Mouse (Mus musculus) liver, embryonic 14.5 days (tissue): Measurements from ENCODE around the gene Hccs. TPM values are rescaled to one million over a fixed set of nuclear protein-coding genes. Genes with fewer than 3 reads are reported as not detected.

Experiments used
- ATAC-seq: fragments of 200-750 bp; cut with Nextera tagmentation; 2 replicates; pipeline ENCODE4 v1.8.0; 2017; ENCODE audit warnings: moderate number of reproducible peaks, mild to moderate bottlenecking, moderate library complexity; ENCODE audit not compliant: insufficient read depth
- DNase-seq, 3 experiments: peaks; one replicate each; pipeline ENCODE4 v3.0.0-alpha.2; 2012 to 2013; ENCODE audit warnings: low read depth in 3 of 3, low spot score in 3 of 3
- H3K27ac ChIP-seq: fragments of 300-500 bp; sonication (generic); 2 replicates; pipeline ENCODE4 v1.5.1; 2014; ENCODE audit warnings: moderate library complexity, mild to moderate bottlenecking, control low read depth, inconsistent platforms
- H3K27me3 ChIP-seq: fragments of 300-500 bp; sonication (generic); 2 replicates; pipeline ENCODE4 v1.6.1; 2014; ENCODE audit warnings: mild to moderate bottlenecking, low read length, moderate library complexity; ENCODE audit not compliant: control insufficient read depth, insufficient read depth
- H3K36me3 ChIP-seq: fragments of 300-500 bp; sonication (generic); replicated peaks from 2 replicates; pipeline ENCODE4 v1.6.1; 2014; ENCODE audit warnings: low read depth; ENCODE audit not compliant: control insufficient read depth, insufficient read depth
- H3K4me1 ChIP-seq, 2 experiments: fragments of 200-500 bp in 1 of 2; fragments of 300-500 bp in 1 of 2; sonication (generic) in 1 of 2; replicated peaks; 2 replicates each; pipeline ENCODE4 v1.6.1; 2012 to 2014; ENCODE audit warnings: antibody characterized with exemption in 1 of 2, inconsistent platforms in 1 of 2, low read length in 1 of 2; ENCODE audit not compliant: control insufficient read depth in 2 of 2, insufficient read depth in 2 of 2
- H3K4me2 ChIP-seq: fragments of 300-500 bp; sonication (generic); 2 replicates; pipeline ENCODE4 v1.6.1; 2014; ENCODE audit warnings: low read depth, mild to moderate bottlenecking, control low read depth, moderate library complexity
- H3K4me3 ChIP-seq, 2 experiments: fragments of 200-500 bp in 1 of 2; fragments of 300-500 bp in 1 of 2; sonication (generic) in 1 of 2; 2 replicates each; pipeline ENCODE4 v1.5.1; 2012 to 2014; ENCODE audit warnings: low read depth in 2 of 2, low read length in 2 of 2, mild to moderate bottlenecking in 2 of 2, control low read depth in 1 of 2, inconsistent platforms in 1 of 2, moderate library complexity in 1 of 2; ENCODE audit not compliant: insufficient read depth in 1 of 2
- H3K9ac ChIP-seq: fragments of 300-500 bp; sonication (generic); replicated peaks from 2 replicates; pipeline ENCODE4 v1.6.1; 2014; ENCODE audit warnings: mild to moderate bottlenecking, control low read depth, moderate library complexity
- H3K9me3 ChIP-seq: fragments of 300-500 bp; sonication (generic); 2 replicates; pipeline ENCODE4 v1.6.1; 2016; ENCODE audit warnings: low read length, mixed read lengths; ENCODE audit not compliant: control insufficient read depth
- CTCF ChIP-seq: IDR thresholded peaks from 2 replicates; pipeline ENCODE4 v1.5.1; 2016; ENCODE audit warnings: antibody characterized with exemption, low read depth, control low read depth
- EP300 ChIP-seq: IDR thresholded peaks from 2 replicates; pipeline ENCODE4 v1.6.1; 2016; ENCODE audit warnings: antibody characterized with exemption, low read depth
- whole genome bisulfite sequencing: fragments of 180-500 bp; shearing (Covaris S2); extraction: QIAGEN DNeasy Blood & Tissue Kit; methylation state at CpG from one replicate; pipeline ENCODE4 v1.1.7; 2014; ENCODE audit not compliant: insufficient replicate concordance; 5-methylcytosine and 5-hydroxymethylcytosine counted together
- polyA plus RNA-seq, 2 experiments: library from polyadenylated mRNA; depleted of rRNA in 1 of 2; stranded (reverse) in 1 of 2; unstranded in 1 of 2; fragments of >200 nt; fragmentation: Nextera tagmentation in 1 of 2; extraction: Ambion mirVana in 1 of 2; gene quantifications; 2 replicates each; pipeline versions ENCODE4 v1.2.1 to v1.2.3; 2012 to 2014

The Hccs gene
- 4.0 and 5.8 TPM in 2 replicates for polyA plus RNA-seq (2012; rRNA removed)
- polyA plus RNA-seq (2014; fragmentation: Nextera tagmentation; extraction: Ambion mirVana), result 11.0 and 11.7 TPM in 2 replicates

DNA sequence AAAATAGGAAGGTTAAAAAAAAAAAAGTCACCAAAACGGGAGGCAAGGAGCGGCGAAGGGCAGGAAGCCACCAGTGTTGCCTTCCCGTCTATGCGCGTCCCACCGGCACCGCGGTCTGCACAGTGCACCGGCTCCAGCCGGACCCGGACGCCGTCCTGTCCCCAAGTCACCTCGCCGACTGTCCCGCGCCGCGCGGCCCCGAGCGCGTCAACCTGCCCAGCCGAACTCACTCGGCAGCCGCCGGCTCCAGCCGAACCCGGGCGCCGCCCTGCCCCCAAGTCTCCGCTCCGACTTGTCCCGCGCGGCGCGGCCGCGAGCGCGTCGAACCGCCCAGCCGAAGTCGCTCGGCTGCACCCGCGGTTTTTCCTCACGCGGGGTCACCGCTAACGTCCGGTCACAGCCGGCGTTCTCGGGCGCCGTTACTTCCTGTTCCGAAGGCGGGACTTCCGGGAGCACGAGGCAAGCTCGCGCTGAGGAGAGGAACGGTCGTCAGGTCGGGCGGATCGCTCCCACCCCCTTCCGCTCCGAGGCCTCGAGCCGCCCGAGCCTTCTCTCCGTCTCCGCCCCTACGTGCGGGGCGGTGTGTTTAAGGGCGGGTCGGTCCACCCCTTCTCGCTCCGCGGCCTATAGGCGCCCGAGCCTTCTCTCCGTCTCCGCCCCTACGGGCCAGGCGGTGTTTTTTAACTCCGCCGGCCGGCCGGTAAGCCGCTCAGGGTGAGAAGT lies at the start of gene Hccs:
TSS of gene Hccs (minus strand) at position 428 of the 723 bp plus-strand sequence.
- peaks cover 0 to 1% of the 10 kb centered on the region in 2 experiments; a peak in 2 of 4 replicates for H3K4me1 ChIP-seq
- H3K27me3 ChIP-seq, result no peaks in the 10 kb centered on the region
- H3K9ac ChIP-seq, result peak within 1 kb of the TSS; percentile 70
- H3K9me3 ChIP-seq, result no peaks in the 10 kb centered on the region
- H3K27ac ChIP-seq, result peak within 1 kb of the TSS; percentile 68
- TF ChIP-seq EP300 (no peak), CTCF (no peak)
- ATAC-seq, result peak; percentile 100
- H3K36me3 ChIP-seq, result peaks cover 2% of the 10 kb centered on the region; the same call in 1 of the 2 replicates
- peak; percentile 80 to 87 (median 83) for DNase-seq
- WGBS, result 24% methylated on average over 73 of the region's 97 CpGs
- peak within 1 kb of the TSS; percentile 64 for H3K4me2 ChIP-seq
- peak within 1 kb of the TSS; percentile 71 to 80 for H3K4me3 ChIP-seq

- WGBS, result 58% methylated on average over 4 of the region's 4 CpGs
- Histone ChIP-seq H3K4me2 (no peak overlapping the region), H3K4me3 (no peak overlapping the region), H3K9me3 (no peaks in the 10 kb centered on the region), H3K27ac (no peak overlapping the region), H3K27me3 (no peaks in the 10 kb centered on the region), H3K9ac (no peak overlapping the region), H3K4me1 (no peaks in the 10 kb centered on the region), H3K36me3 (no peaks in the 10 kb centered on the region)
- ATAC-seq, result no peak
- no peak for DNase-seq
- TF ChIP-seq CTCF, result no peak
- no peak for TF ChIP-seq EP300
Observed at GRCm38 (mm10) chrX:169357146-169357772, 37.1 kb upstream of the Hccs start.

DNA sequence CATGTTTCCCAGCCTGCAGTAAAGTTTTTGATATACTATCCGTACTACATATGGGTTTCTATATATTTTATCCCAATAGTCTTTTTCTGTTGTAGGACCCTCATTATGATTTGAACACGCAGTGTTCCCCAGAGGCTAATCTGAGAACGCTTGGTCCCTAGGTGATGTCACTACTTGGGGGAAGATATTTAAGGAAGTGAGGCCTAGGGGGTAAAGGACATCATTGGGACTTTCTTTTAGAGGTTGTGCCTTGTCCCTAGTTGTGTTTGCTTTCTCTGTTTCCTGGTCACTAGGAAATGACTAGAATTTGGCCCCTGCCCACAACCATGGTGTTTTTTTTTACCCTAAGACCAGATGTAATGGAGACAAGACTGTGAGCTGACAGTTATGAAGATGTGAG lies 18.0 kb upstream of the Hccs start:
- H3K27ac ChIP-seq, result no peak overlapping the region
- H3K9ac ChIP-seq, result no peak overlapping the region
- H3K27me3 ChIP-seq, result no peaks in the 10 kb centered on the region
- no peak overlapping the region for H3K4me2 ChIP-seq
- H3K4me3 ChIP-seq, result no peak overlapping the region
- no peaks in the 10 kb centered on the region for H3K36me3 ChIP-seq
- H3K9me3 ChIP-seq, result no peaks in the 10 kb centered on the region
- DNase-seq (no peak), ATAC-seq (no peak)
- TF ChIP-seq EP300 (no peak), CTCF (no peak)
- 51% methylated on average over 3 of the region's 3 CpGs for WGBS
- no peaks in the 10 kb centered on the region for H3K4me1 ChIP-seq

GRCm38 (mm10) chrX:169337559-169337958 lies 17.4 kb upstream of the Hccs start:
- Histone ChIP-seq H3K4me1 (no peaks in the 10 kb centered on the region), H3K9ac (no peak overlapping the region), H3K4me3 (no peak overlapping the region), H3K27ac (no peak overlapping the region), H3K9me3 (no peaks in the 10 kb centered on the region), H3K36me3 (no peaks in the 10 kb centered on the region), H3K27me3 (no peaks in the 10 kb centered on the region), H3K4me2 (no peak overlapping the region)
- ATAC-seq (no peak), DNase-seq (no peak)
- no peak for TF ChIP-seq CTCF
- TF ChIP-seq EP300, result no peak

DNA sequence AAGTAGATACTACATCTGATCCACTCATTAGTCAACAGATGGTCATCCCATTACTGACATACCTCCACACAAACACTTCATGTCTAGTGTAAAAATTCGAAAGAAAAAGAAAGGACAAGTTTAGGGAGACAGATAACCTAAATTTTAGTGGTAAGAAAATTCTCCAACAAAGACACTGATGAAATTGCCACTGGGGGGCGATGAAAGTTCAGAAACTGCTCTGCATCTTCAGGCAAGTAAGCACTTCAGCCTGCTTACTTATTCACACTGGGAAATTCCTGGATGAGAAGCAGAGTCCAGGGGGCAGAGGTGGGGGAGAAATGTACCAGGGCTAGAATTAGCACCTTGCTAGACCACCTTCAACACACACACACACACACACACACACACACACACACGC lies 12.1 kb upstream of the Hccs start:
- TF ChIP-seq EP300 (no peak), CTCF (peak; percentile 29; the same call in 1 of the 2 replicates)
- no peak overlapping the region for H3K4me3 ChIP-seq
- ATAC-seq (no peak), DNase-seq (no peak)
- H3K4me2 ChIP-seq, result no peak overlapping the region
- no peaks in the 10 kb centered on the region for H3K36me3 ChIP-seq
- no peak overlapping the region for H3K9ac ChIP-seq
- 30% methylated on average over 3 of the region's 3 CpGs for WGBS
- H3K27me3 ChIP-seq, result no peaks in the 10 kb centered on the region
- no peaks in the 10 kb centered on the region for H3K4me1 ChIP-seq
- H3K27ac ChIP-seq, result no peak overlapping the region
- H3K9me3 ChIP-seq, result no peaks in the 10 kb centered on the region
